Mouse (Mus musculus): Measurements from ENCODE around the gene Ube2l3.
"Not testable (repeated sequence)": the region's sequence is repeated elsewhere in the genome, so short reads cannot be mapped to it uniquely, and the experiment has no call there.

Ube2l3 gene

GRCm38 (mm10) chr16:17208389-17209361, 6.2 kb upstream of the Ube2l3 start, which contains the start of gene Rimbp3:
Rimbp3 (plus strand) TSS chr16:17208603.
- peak; percentile 69 for DNase-seq (ENCODE audit: low read depth)

- no peak for DNase-seq (ENCODE audit: low read depth)
These were observed 2.5 kb upstream of the Ube2l3 start for GRCm38 (mm10) chr16:17204990-17205389.

- no peak for DNase-seq (ENCODE audit: low read depth)
These were observed 472 bp downstream of the Ube2l3 start for GRCm38 (mm10) chr16:17201977-17202376.

DNA sequence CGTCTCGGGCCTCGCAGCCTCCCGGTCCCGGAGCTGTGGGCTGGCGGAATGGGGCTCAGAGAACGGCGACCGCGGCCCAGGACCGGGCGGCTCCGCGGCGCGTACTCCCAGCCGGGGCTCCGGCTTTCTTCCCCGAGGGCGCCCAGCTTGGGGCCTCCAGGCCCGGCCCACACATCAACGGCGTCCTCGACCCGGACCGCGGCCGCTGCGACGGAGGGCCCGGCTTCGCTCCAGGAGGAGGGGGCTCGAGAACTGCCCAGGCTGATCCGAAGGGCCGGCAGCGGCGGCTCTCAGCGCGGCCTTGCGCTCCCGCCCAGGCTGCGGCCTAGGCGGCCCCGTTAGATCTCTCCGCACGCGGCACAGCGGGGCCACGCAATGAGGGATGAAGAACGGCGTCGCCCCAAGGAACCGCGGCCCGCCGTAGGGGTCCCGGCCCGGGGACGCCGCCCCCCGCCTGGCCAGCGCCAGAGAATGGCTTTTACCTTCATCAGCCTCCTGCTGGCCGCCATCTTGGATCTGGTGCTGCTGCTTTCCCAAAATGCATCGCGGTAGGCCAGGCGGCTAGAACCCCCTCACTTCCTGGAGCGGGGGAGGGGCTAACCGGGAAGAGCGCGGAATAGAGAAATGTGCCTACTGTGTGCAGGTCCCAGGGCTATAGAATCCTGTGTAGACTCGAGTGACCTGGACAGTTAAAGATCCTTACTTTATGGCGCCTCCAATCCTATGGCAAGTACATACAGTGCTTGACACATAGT, 1.3 kb downstream of the Ube2l3 start:
- peak; percentile 64 for DNase-seq (ENCODE audit: low read depth)

DNA sequence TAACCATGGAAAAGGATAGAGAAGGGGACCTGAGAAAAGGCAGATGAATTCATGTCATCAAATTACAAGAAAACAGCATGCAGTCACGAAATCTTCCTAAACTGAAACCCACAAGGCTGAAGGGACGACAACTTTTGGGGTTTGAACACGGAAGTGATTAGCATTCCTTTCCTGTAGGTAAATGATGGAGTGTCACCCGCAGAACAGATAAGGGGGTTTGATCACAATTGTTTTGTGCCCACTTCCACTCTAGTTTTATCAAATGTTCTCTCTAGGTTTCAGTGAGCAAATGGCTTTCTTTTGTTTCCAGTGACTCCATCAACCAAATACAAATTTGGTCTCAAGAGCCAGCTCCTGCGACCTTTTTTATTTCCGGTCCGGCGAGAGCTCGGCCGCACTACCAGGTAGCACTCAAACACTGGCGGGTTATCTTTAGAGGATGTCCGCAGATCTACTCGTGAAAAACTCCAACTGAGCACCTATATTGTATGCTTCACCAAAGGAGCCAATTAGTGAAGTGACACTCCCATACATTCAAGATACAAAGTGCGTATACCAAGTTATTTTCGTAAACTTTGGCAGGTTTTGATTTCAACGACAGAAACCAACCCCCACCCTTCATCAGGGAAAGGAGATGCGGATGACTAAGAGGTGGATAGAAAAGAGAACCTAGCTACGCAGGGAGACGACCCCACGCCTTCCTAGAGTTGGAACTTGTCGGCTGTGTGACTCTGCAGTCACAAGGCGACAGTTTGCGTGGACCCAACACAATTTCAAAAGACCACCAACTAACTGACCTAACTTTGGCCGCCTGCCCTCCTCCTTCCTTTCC, 2.1 kb downstream of the Ube2l3 start:
- DNase-seq (ENCODE audit: low read depth) = no peak

DNA sequence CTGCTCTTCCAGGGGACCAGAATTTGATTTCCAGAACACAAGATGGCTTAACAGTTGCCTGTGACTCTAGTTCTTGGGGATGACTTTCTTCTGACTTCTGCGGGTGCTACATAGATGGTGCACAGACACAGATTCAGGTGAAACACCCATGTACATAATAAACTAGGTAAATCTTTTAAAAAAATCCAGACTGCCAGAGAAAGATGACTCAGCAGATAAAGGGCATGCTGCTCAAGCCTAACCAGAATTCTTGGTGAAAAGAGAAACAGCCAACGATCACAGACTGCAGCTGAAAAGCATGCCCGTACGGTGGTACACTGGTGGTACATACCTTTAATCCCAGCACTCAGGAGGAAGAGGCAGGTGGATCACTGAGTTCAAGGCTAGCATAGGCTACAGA, 8.6 kb downstream of the Ube2l3 start:
- no peak for DNase-seq (ENCODE audit: low read depth)

DNA sequence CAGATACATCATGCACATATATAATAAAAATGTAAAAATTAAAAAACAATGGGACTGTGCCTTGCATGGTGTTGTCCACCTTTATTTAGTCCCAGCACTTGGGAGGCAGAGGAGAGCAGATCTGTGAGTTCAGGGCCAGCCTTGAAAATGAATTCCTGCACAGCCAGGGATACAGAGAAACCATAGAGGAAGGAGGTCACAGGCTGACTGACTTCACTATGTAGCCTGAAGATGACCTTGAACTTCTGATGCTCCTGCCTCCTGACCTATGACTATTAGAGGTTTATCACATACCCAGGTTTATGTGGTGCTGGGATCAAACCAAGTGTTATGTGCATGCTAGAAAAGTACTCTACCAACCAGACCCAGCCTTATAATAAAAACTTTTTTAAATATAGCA, 17.0 kb downstream of the Ube2l3 start:
- no peak for DNase-seq (ENCODE audit: low read depth)

- DNase-seq (ENCODE audit: low read depth) = no peak
These were observed 19.4 kb downstream of the Ube2l3 start for GRCm38 (mm10) chr16:17183003-17183402.

DNA sequence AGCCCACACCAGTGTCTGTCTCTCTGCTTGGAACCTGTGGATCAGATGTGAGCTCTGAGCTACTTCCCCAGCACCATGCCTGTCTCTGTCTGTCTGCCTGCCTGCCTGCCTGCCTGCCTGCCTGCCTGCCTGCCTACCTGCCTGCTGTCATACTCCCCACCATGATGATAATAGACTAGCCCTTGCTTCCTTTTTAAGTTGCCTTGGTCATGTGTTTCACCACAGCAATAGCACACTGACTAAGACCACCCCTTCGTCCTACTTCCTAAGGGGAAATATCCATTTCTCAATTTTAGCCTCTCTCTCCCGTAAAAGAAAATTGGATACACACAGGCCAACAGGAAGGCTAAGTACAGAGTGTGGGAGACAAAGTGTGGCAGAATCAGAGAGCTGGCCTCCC, 20.3 kb downstream of the Ube2l3 start:
- no peak for DNase-seq (ENCODE audit: low read depth)

DNA sequence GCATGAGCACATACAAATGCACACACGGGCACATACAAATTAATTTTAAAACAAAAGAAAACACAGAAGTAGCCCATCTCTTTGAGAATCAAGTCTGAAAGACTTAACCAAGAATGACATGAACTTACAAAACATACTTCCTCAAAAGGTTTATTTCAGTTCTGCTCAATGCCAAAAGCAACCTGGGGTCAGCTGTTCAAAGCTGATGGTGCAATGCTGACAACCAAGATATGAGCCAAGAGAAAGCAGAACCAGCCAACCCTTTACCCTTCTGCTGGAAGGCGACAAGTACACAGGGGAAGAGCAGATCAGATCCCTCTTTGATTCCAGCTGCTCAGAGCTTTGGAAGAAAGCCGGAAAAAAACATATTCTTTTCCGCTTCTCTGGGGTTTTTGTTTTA, 21.1 kb downstream of the Ube2l3 start:
- peak; percentile 60 for DNase-seq (ENCODE audit: low read depth)

- no peak for DNase-seq (ENCODE audit: low read depth)
These were observed 22.7 kb downstream of the Ube2l3 start for GRCm38 (mm10) chr16:17179706-17180105.

GRCm38 (mm10) chr16:17177623-17178170, 24.8 kb downstream of the Ube2l3 start:
- DNase-seq (ENCODE audit: low read depth) = no peak

- no peak for DNase-seq (ENCODE audit: low read depth)
These were observed 26.7 kb downstream of the Ube2l3 start for GRCm38 (mm10) chr16:17175765-17176164.

- no peak for DNase-seq (ENCODE audit: low read depth)
These were observed 34.4 kb downstream of the Ube2l3 start for GRCm38 (mm10) chr16:17168049-17168448.

- DNase-seq (ENCODE audit: low read depth) = no peak
These were observed 35.3 kb downstream of the Ube2l3 start for GRCm38 (mm10) chr16:17167179-17167578.

DNA sequence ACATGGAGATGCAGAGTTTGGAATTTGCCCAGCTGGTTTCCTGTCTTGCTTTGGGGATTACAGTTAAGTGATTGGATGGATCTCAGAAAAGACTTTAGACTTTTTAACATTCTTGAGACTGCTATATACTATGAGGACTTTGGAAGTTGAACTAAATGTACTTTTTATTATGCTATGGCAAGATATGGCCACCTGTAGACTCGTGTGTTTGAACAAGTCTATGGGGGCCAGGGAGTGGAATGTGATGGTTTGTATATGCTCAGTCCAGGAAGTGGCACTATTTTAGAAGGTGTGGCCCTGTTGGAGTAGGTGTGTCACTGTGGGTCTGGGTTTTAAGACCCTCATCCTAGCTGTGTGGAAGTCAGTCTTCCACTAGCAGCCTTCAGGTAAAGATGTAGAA, 37.0 kb downstream of the Ube2l3 start:
- DNase-seq (ENCODE audit: low read depth) = not testable (repeated sequence)

DNA sequence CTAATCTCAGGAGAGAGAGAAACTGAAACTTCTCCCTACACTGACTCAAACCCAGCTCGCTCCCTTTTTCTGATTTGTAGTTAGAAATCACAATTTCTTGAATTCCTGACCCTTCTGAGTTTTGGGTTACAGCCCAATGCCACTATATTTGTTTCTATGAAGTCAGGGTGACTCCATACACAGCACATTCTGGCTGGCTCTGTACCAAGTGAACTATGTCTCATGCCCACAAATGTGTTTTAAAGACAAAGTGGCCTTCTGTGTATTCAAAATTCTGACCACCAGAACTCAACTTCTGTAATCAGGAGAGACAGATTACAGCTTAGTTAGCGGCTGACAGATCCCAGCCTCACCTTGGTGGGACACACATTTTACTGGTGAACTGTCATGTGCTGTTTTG, 48.1 kb downstream of the Ube2l3 start:
- DNase-seq (ENCODE audit: low read depth) = no peak

DNA sequence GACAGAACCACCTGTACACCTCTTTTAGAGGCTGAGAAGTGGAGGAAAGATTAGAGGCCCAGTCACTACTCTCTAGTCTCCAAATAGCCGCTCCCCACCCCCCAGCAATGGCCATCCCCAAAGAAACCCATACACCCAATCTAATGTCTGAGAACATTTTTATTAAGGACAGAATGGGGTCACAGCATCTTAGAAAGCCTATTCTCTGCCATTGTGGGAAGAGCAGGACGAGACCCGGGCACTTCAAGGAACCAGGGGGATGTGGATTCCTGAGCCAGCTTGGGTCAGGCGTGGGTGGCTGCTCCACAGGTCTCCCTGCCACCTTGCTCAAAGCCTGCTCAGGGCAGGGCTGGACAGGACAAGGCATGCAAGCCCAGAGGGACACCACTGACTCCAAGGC, 50.6 kb downstream of the Ube2l3 start:
- DNase-seq (ENCODE audit: low read depth) = no peak

GRCm38 (mm10) chr16:17150520-17151258, 51.8 kb downstream of the Ube2l3 start:
- no peak for DNase-seq (ENCODE audit: low read depth)

GRCm38 (mm10) chr16:17148084-17148483, 54.4 kb downstream of the Ube2l3 start:
- no peak for DNase-seq (ENCODE audit: low read depth)

GRCm38 (mm10) chr16:17147391-17147929, 55.0 kb downstream of the Ube2l3 start:
- no peak for DNase-seq (ENCODE audit: low read depth)

Measured in c-Kit-positive CD71-negative TER-119-negative erythroid progenitor cells, embryonic 14.5 days (primary cell).